Mouse (Mus musculus): ENCODE measurements at regions not wholly inside any gene's neighbourhood (a gene's known extent, or its start where the extent isn't known, plus 50 kb on each side); places are given as distances from the start of the nearest gene placed in this dataset.

DNA sequence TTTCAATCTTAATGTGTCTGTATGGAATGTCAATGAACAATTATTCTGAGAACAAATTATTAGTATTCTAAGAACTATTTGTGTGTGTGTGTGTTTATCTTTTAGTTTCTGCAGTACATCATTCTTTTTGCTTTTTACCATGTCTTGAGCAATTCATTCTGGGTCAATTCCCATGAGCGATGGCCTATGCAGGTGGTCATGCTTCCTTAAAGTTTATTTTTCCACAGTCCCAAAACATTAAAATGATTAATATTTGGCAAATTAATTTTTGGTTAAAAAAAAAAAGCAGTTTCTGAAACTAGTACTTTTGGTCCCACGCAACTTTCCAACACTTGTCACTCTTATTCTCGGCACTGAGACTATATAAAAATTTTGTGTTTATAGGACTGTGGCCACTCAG, 416.8 kb upstream of the Rgmb start:
- DNase-seq (ENCODE audit: low spot score), result no peak

DNA sequence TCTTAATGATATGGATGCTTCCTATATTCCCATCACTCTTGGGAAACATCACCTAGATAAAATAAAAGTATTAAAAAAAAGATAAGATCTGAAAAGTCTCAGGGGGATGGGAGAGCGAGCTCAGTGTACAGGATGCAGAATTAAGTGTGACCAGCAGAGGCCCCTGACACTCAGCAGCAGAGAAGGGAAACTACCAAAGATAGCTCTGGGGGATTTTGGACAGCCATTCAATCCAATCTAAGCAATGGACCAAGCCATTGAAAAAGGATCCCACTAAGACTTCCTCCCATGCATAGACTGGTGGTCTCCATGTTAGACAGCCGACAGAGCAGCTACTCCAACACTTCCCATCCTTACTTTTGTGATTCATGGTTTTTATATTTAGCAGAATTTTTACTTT, 390.4 kb upstream of the Rgmb start:
- no peak for DNase-seq (ENCODE audit: low spot score)

DNA sequence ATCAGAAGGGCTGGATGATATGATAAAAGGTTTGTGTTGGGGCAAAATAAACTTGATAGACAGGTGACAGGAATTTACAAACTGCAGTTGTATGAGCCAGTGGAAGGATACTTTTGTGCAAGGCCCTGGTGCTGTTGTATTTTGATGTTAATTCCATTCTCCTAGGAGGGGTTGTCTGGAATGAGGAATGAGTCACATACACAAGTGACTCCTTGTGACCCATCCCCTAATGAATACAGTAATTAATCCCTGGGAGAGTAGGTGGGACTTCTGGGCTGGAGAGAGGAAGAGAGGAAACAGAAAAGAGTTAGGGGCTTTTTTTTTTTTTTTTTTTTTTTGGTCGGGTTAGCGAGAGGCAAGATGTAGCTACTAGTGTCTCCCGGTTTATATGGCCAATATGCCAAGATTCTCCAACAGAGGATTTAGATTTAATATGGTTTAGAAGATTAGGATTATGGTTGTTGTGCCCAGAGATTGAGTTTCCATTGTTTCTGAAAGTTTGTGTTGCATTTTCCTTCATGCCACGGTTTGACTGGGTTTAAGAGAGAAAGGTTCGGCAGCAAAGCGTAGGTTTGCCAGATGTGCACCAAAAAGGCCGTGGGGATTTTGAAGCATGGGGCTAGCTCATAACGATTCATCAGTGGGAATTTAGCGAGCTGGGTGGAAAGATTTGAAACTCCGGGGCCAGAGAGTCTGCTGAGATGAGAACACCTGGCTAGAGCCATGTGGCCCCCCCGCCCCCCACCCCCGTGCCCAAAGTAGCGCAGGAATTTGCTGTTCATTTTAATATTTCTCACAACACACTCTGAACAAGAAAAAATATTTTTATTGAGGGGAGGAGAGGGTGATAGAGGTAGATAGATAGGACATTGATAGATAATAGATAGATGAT, 389.1 kb upstream of the Rgmb start:
- DNase-seq (ENCODE audit: low spot score), result no peak

DNA sequence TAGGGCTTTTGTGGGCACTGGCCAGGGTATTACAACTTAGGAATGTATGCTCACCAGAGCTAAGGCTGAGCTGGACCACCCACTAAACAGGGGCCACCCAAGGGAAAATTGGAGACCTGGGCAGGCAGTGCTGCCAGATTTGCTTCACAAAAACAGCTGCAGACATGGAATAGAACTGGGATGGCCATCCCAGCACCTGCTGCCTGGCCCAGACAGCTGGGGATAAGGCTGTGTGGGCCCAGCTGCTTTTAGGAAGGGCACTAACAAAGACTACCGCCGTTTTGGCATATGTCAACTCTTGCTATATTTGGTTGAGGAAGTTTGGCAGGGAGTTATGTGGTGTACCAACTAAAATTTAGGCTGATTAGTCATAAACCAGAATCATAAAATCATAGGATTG, 387.8 kb upstream of the Rgmb start:
- DNase-seq (ENCODE audit: low spot score), result peak; percentile 14

DNA sequence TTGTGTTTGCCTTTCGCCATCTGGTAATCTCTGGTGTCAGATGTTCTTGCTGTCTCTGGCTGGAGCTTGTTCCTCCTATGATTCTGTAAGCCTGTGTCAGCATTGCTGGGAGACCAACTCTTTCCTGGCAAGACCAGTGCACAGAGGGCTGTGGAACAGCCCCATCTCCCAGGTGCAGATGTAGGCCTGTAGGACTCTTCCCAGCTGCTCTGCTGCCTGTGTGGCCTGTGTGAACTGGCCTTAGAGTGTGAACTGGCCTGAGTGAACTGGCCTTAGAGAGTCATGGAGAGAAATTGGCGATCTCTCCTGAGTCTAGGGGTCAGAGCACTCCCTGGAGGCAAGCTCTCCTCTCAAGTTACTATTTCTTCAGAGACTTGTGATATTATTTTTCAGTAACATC, 386.0 kb upstream of the Rgmb start:
- no peak for DNase-seq (ENCODE audit: low spot score)

DNA sequence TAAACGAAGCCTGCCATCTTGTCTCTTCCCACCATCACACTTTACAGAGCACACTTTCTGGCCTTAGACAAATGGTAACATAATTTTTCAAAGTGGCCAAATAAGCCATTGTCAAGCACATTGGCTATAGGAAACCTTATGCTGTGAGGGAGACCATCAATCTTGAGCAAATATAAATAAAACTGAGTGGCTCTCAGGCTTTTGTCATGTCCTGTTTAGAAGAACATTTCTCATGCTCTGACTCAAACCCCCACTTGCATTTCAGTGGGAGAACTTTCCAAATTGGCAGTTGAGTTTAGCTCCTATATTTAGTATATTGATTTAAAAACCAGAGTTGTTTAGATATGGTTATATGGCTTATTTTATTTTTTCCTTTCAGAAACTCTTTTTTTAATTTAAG, 362.8 kb upstream of the Rgmb start:
- DNase-seq (ENCODE audit: low spot score), result no peak

DNA sequence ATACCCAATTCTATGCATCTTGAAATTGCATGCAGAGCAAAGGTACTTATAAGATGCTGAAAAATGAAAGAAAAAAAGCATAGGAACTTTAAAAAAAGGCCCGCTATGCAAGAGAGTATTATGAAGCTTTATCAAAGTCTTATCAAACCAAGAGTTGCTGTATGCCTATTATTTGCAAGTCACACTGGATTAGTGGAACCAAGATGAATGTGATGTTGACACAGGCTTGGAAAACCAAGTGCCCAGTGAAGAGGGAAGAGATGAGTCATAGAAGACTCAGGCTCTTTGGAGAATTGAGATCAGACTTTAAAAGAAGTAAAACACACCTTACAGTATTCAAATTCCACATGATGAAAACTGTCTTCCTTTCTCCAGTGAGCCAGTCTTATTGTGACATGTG, 350.0 kb upstream of the Rgmb start:
- no peak for DNase-seq (ENCODE audit: low spot score)

DNA sequence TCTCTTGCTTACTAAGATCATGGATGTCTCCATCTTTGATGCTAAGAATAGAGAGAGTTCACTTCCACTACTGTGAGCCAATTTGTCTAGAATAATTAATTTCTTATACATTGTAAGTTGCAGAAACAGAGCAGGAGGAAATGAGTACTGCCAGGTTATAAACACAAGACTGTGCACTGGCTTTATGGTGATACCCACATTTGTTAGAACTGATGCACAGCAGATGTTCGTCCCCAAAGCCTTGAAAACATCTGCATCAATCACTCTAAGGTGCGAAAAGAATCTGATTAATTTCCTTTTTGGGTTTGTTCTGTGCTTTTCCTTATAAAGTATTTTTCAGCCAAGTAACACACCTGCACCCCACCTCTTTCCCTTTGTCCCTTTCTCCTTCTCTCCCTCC, 347.3 kb upstream of the Rgmb start:
- no peak for DNase-seq (ENCODE audit: low spot score)

DNA sequence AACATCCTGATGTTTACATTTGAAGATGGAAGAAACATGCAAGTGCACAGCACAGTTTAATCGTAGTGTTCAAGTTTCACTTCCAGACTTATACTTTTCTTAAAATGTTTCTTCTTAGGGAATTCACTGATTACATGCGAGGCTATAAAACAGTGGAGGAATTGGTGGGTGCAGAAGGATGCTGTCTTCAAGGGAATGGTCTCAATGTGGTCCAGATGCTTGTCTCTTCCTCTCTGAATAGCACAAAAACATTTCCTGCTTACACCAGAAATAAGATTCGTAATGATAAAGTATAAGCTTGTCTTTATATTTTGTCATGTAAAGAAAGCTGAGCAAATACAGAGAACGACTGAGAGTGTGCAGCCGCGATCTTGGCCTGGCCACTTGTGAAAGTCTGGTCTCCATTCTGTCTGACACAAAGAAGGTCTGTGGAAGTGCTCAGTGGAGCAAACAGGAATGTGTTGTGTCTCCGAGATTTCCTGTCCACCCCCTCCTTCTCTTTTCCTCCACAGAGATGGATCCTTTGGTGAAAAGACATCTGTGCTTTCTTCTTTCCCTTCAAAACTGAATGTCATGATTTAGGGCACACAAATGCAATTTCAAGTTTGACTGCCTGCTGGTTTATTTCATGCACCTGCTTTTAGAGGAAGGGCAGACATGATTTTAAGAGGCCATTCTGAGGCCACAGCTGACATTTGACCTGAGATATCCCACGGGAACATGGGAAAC, 346.1 kb upstream of the Rgmb start:
- DNase-seq (ENCODE audit: low spot score), result peak; percentile 52

DNA sequence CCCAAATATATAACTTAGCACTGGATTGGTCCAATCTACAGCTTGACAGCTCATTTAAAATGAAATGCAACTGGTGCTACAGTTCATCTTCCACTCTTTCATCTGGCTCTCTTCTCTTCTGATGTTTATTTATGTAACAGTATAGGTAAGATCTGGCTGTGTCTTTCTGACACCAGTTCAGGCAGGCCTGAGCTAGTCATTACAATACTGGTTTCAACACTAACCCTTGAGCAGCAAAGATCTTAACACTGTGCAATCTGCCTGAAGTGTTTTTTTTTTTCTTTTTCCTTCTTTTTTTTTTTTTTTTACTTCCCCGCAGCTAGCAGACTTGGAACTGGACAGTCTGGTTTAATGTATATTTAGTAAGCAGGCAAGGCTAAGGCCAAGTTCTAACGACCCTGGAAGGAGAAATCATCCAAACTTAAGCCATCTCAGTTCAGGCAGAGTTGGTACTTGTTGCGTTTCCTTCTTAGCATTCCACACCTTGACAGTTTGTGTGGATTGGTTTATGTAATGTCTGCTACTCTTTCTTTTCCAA, 342.8 kb upstream of the Rgmb start:
- no peak for DNase-seq (ENCODE audit: low spot score)

DNA sequence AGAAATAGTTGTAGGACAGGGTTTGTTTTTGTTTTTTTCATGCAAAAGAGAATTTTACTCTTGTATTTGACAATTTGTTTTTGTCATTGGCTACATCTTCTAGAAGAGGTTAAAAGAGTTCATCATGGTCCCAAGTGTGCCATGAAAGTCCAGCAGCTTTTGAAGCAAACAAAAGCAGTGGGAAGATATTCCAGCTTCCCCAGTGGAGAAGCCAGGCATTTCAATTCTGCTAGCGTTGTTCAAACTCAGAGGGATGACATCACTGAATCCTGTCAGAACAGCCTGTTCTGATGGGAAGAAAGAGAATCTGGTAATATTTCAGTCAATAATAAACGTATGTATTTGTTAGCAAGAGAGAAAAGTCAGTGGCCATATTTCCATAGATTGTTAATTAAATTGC, 335.9 kb upstream of the Rgmb start:
- DNase-seq (ENCODE audit: low spot score), result no peak

DNA sequence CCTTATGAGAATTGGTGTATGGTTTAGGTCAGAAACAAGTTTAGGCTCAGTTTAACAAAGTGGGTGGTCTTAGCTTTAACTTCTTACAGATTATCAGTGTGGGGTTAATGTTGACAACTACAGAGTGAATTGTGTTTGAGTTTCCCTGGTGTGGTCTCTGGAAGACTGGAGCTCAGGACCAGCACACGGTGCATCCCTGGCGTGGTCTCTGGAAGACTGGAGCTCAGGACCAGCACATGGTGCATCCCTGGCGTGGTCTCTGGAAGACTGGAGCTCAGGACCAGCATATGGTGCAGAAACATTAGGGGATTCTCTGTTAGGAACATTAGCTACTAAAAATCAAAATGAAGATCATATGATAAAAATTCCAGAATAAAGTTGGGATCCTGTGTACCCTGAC, 327.3 kb upstream of the Rgmb start:
- no peak for DNase-seq (ENCODE audit: low spot score)

DNA sequence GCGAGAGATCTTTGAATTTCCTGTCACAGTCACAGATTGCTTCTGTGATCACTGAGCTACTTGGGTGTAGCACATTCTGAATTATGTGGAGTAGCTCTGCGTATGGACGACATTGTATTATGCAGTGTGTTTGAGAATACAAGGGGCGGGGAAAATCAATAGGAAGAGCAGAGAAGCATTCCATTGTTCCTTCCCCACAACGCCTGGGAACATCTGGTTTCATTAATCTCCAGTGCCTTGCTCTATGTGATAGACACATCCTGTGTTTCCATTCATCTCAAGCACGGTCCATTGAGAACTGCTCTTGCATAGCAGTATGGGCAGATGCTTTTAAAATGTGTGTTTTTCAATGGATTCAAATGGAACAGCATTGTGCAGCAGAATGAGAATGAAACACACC, 326.9 kb upstream of the Rgmb start:
- peak; percentile 17 for DNase-seq (ENCODE audit: low spot score)

DNA sequence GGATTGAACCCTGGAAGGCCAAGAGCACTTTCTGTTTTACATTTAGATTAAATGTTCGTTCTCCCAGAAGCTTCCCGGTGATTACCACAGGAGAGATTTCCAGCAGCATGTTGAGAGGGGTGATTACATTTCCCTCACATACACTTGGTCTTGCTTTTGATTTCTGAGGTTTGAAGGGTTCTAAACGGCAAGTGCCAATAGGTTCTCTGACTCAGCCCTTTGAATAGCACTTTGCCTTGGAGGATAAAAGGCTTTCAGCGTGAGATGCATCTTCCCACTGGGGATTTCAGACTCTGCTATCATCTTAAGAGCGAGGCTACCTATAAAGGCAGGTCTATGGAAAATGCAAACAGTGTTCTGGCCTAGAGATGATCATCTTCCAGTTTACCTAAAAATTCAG, 326.3 kb upstream of the Rgmb start:
- DNase-seq (ENCODE audit: low spot score), result no peak

DNA sequence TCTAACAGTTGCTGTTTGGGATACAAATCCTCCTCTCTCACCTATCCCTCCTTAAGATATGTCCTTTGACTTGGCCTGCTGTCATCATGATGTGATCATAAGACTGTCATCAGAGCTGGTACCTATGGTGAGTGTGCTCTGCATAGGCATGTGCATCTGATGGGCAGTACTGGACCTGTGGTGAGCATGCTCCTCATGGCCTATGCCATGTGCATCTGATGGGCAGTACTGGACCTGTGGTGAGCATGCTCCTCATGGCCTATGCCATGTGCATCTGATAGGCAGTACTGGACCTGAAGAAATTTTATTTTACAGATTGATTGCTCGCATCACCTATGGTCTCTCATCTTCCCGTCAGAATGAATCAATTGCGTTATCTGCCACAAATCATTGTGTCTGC, 325.8 kb upstream of the Rgmb start:
- DNase-seq (ENCODE audit: low spot score), result no peak

DNA sequence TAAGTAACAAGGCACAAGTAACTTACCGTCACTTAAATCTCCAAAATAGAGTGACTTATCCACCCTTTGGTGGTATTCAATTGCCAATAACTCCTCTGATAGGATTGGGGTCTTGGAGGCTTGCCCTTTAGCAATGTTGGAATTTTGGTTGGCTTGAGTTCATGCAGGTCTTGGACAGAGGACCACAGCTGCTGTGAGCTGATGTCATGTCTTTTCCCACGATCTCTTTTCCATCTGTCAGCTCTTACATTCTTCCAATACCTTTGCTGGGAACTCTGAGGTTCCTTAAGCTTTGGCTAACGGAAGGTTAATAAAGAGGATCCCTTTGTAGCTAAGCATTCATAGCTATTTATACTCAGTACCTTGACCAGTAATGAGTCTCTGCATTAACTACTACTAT, 324.7 kb upstream of the Rgmb start:
- DNase-seq (ENCODE audit: low spot score), result no peak

Measured in retina, embryonic 14.5 days (tissue).